Mouse (Mus musculus) midbrain, embryonic 11.5 days (tissue): ENCODE measurements around the gene Gm48552. TPM values are rescaled to one million over a fixed set of nuclear protein-coding genes. Genes with fewer than 3 reads are reported as not detected.

Source experiments
- ATAC-seq: fragments of 200-750 bp; cut with Nextera tagmentation; 2 replicates; pipeline ENCODE4 v1.8.0; 2017; ENCODE audit warnings: moderate TSS enrichment, moderate library complexity; ENCODE audit not compliant: low FRiP score
- DNase-seq: peaks from one replicate; pipeline ENCODE4 v3.0.0; 2015; ENCODE audit warnings: low spot score; ENCODE audit errors: missing footprints
- H3K27ac ChIP-seq: fragments of 300-500 bp; sonication (generic); 2 replicates; pipeline ENCODE4 v1.5.1; 2014; ENCODE audit warnings: low read depth, low read length
- H3K27me3 ChIP-seq: fragments of 300-500 bp; sonication (generic); 2 replicates; pipeline ENCODE4 v1.6.1; 2014; ENCODE audit warnings: mild to moderate bottlenecking, low read length, moderate library complexity, mixed read lengths; ENCODE audit not compliant: control insufficient read depth, insufficient read depth
- H3K36me3 ChIP-seq: fragments of 300-500 bp; sonication (generic); 2 replicates; pipeline ENCODE4 v1.6.1; 2014; ENCODE audit warnings: mild to moderate bottlenecking, low read length, moderate library complexity, mixed read lengths; ENCODE audit not compliant: control insufficient read depth, insufficient read depth
- H3K4me1 ChIP-seq: fragments of 300-500 bp; sonication (generic); 2 replicates; pipeline ENCODE4 v1.6.1; 2014; ENCODE audit warnings: low read length; ENCODE audit not compliant: control insufficient read depth, insufficient read depth
- H3K4me2 ChIP-seq: fragments of 300-500 bp; sonication (generic); 2 replicates; pipeline ENCODE4 v1.6.1; 2014; ENCODE audit warnings: mild to moderate bottlenecking, moderate library complexity
- H3K4me3 ChIP-seq: fragments of 300-500 bp; sonication (generic); 2 replicates; pipeline ENCODE4 v1.5.1; 2014; ENCODE audit warnings: low read depth, low read length
- H3K9ac ChIP-seq: fragments of 300-500 bp; sonication (generic); 2 replicates; pipeline ENCODE4 v1.6.1; 2014; ENCODE audit warnings: low read length
- H3K9me3 ChIP-seq: fragments of 300-500 bp; sonication (generic); 2 replicates; pipeline ENCODE4 v1.6.1; 2016; ENCODE audit warnings: low read length; ENCODE audit not compliant: control insufficient read depth
- WGBS: fragments of 180-500 bp; shearing (Covaris S2); extraction: QIAGEN DNeasy Blood & Tissue Kit; methylation state at CpG from one replicate; pipeline ENCODE4 v1.1.7; 2014; 5-methylcytosine and 5-hydroxymethylcytosine counted together
- polyA plus RNA-seq: library from polyadenylated mRNA; unstranded; fragments of >200 nt; fragmentation: Nextera tagmentation; extraction: Ambion mirVana; gene quantifications from 2 replicates; pipeline ENCODE4 v1.2.1, GENCODE M21; 2014

Gm48552 gene
- polyA plus RNA-seq, 1 experiment from 2014 or later: 0.20 TPM

DNA sequence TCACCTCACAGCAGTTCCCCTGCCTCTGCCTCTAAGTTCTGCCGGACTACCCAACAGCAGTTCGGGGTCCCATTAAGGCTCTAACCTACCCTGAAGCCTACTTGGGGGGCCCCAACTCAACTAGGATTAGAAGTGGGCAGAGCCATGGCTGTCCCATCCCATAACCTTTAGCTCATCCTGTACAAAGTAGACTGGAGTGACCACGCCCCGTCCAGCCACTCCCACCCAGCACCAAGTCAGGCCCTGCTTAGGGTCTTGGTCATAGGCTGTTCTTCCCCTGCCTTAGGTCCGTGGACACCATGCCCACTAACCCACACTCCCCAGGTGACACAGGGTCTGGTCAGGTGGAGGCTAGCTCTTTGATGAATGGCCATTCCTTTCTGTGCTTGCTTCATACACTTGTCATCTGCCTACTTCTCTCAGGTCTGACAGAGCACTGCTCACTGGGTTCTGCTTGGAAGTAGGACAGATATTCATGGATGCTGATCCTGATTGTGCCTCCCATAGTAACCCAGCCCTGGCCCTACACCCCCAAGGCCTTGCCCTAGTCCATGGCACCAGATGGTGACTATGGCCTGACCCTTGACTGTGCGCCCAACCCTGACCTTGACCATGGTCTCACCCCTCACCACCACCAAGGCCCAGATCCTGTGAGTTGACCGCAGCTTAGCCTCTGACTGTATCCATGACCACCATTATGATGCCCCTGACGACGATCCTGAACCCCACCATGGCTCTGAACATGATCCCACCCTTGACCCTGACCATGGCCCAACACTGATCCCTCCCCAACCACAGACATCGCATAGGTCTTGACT is 30.5 kb downstream of the Gm48552 start:
- no peaks in the 10 kb centered on the region for H3K36me3 ChIP-seq
- H3K4me1 ChIP-seq: peaks cover 19% of the 10 kb centered on the region
- WGBS: 92% methylated on average over 10 of the region's 10 CpGs
- DNase-seq (peak; percentile 81), ATAC-seq (no peak)
- H3K27me3 ChIP-seq: peaks cover 4% of the 10 kb centered on the region
- H3K9ac ChIP-seq: no peak overlapping the region
- no peak overlapping the region for H3K27ac ChIP-seq
- no peaks in the 10 kb centered on the region for H3K9me3 ChIP-seq
- H3K4me2 ChIP-seq: no peak overlapping the region
- H3K4me3 ChIP-seq: no peak overlapping the region

DNA sequence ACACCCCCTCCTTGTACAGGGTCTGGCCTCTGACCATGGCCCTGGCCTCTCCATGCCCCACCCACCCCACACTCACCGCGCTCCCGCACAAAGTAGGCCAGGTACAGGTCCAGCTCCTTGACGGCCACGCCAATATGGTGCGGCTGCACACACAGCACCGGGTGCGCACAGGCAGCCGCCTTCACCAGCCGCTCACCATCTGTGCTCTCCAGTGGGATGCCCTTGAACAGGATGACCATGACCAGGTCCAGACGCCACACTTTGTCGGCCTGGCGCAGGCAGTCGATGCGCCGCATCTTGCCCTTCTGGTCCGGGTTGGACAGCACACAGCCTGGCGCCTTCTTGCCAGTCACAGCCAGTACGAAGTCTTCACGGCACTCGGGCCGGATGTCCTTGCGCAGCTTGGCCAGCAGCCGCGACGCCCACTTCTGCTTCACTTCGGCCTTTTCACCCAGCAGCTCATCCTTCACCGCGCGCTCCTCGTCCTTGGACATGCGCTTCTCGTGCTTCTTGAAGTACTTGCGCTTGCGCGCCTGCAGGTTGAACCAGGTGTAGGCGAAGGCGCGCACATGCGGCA is 31.5 kb downstream of the Gm48552 start:
- Histone ChIP-seq H3K27ac (no peak overlapping the region), H3K36me3 (no peaks in the 10 kb centered on the region), H3K27me3 (peaks cover 13% of the 10 kb centered on the region), H3K4me3 (no peak overlapping the region), H3K4me1 (peaks cover 17% of the 10 kb centered on the region), H3K9me3 (no peaks in the 10 kb centered on the region), H3K4me2 (no peak overlapping the region), H3K9ac (no peak overlapping the region)
- ATAC-seq (no peak), DNase-seq (peak; percentile 35)
- WGBS: 85% methylated on average over 40 of the region's 40 CpGs

DNA sequence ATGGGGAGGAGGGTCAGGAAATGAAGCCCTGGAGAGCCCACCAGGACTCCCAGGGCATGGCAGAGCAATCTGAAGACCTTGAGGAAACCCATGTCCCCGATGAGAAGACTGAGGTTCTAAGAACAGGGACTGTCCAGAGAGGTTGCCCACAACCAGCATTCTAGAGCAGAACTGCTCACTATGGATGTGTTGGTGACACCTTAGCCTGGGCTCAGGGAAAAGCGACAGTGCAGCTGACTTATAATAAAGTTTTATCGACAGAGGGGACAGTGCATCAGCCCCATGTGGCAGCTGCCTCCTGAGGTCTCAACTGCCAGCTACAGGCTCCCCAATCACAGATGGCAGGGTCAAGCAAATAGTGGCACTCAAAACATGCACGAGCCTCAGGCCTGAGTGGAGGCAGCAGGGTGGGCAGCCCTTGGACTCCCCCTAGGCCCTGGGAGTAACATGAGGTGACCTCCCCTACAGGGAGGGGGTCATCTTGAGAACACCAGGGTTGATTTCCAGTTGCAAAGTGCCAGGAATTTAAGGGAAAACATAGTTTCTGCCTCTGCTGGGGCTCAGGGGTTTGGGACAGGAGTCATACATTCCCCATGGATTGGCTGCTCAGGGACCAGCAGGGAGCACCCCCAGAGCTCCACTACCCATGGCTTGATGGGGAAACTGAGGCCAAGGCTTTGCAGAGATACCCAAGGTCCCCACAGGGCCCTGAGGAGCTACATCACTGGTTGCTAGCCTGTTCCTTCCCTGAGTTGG is 32.4 kb downstream of the Gm48552 start:
- ATAC-seq (no peak), DNase-seq (peak; percentile 69)
- peaks cover 22% of the 10 kb centered on the region for H3K27me3 ChIP-seq
- no peak overlapping the region for H3K27ac ChIP-seq
- H3K9ac ChIP-seq: no peak overlapping the region
- no peak overlapping the region for H3K4me3 ChIP-seq
- H3K4me1 ChIP-seq: peaks cover 17% of the 10 kb centered on the region
- H3K4me2 ChIP-seq: no peak overlapping the region
- WGBS: 74% methylated on average over 4 of the region's 4 CpGs
- no peaks in the 10 kb centered on the region for H3K9me3 ChIP-seq
- H3K36me3 ChIP-seq: no peaks in the 10 kb centered on the region

DNA sequence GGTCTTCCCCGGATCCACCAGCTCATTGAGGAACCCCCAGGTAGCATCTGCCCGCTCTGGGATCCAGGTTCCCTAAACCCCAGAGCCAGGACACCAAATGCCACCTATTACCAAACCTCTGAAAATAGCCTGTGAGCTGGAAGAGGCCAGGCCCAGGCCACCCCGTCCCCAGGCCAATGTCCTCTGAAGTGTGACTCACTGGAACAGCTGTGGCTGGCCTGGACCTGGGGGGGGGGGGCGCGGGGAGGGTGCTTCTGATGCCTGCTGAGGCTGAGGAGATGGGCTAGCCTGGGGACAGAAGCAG is 32.9 kb downstream of the Gm48552 start:
- no peak overlapping the region for H3K9ac ChIP-seq
- ATAC-seq (no peak), DNase-seq (peak; percentile 71)
- H3K4me3 ChIP-seq: no peak overlapping the region
- peaks cover 27% of the 10 kb centered on the region for H3K27me3 ChIP-seq
- H3K4me1 ChIP-seq: peaks cover 16% of the 10 kb centered on the region
- 71% methylated on average over 5 of the region's 5 CpGs for WGBS
- no peak overlapping the region for H3K4me2 ChIP-seq
- no peaks in the 10 kb centered on the region for H3K9me3 ChIP-seq
- no peaks in the 10 kb centered on the region for H3K36me3 ChIP-seq
- H3K27ac ChIP-seq: no peak overlapping the region

DNA sequence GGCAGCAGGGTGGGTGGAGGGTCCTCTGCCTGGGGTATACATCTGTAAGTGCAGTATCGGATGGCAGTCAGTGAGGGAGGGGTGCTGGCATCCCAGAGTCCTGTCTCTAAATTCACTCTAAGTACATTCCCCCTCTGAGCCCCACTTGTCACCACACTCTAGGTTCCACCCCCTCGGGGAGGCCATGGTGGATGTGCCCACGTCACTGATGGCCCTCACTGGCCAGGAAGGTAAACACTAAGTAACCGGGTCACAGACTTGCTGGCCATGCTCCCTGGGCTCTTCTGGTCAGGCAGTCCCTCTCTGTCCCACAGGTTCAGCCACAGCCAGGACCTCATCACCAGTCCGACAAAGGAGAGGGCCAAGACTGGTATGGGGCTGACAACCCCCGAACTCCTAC is 33.4 kb downstream of the Gm48552 start:
- Histone ChIP-seq H3K36me3 (no peaks in the 10 kb centered on the region), H3K27me3 (peaks cover 32% of the 10 kb centered on the region)

DNA sequence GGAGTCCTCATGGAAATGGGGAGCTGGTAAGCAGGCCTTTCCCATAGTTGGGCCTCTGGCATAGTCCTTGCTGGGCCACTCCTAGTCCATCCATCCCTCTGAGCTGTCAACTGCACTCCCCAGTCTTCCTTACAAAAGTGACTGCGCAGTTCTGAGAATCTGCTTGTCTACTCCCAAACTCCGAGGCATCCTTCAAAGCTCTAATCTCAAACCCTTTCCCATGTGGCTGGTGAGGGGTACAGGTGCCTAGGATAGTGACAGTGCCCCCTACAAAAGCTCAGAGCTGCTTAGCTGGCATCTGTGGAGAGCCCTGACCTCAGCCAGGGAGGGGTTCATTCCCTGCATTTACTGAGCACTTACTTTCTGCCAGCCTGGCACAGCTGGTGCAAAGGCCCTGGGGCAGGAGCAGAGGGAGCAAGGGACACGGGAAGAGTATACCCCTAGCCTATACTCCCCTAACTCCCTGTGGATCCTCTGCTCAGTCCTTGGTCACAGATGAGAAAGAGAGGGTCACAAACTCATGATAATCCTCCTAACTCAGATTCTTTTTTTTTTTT is 33.9 kb downstream of the Gm48552 start:
- no peaks in the 10 kb centered on the region for H3K9me3 ChIP-seq
- H3K36me3 ChIP-seq: no peaks in the 10 kb centered on the region
- WGBS: 91% methylated on average over 3 of the region's 3 CpGs
- no peak overlapping the region for H3K9ac ChIP-seq
- DNase-seq: peak; percentile 31
- no peak overlapping the region for H3K4me3 ChIP-seq
- peaks cover 10% of the 10 kb centered on the region for H3K4me1 ChIP-seq
- ATAC-seq: no peak
- no peak overlapping the region for H3K4me2 ChIP-seq
- peaks cover 37% of the 10 kb centered on the region for H3K27me3 ChIP-seq
- H3K27ac ChIP-seq: no peak overlapping the region

More for the DNA sequence above, 33.4 kb downstream of the Gm48552 start:
- Histone ChIP-seq H3K4me3 (no peak overlapping the region), H3K4me1 (peaks cover 12% of the 10 kb centered on the region), H3K4me2 (no peak overlapping the region), H3K27ac (no peak overlapping the region), H3K9me3 (no peaks in the 10 kb centered on the region), H3K9ac (no peak overlapping the region)
- WGBS: 74% methylated on average over 6 of the region's 6 CpGs
- DNase-seq (peak; percentile 68), ATAC-seq (no peak)

DNA sequence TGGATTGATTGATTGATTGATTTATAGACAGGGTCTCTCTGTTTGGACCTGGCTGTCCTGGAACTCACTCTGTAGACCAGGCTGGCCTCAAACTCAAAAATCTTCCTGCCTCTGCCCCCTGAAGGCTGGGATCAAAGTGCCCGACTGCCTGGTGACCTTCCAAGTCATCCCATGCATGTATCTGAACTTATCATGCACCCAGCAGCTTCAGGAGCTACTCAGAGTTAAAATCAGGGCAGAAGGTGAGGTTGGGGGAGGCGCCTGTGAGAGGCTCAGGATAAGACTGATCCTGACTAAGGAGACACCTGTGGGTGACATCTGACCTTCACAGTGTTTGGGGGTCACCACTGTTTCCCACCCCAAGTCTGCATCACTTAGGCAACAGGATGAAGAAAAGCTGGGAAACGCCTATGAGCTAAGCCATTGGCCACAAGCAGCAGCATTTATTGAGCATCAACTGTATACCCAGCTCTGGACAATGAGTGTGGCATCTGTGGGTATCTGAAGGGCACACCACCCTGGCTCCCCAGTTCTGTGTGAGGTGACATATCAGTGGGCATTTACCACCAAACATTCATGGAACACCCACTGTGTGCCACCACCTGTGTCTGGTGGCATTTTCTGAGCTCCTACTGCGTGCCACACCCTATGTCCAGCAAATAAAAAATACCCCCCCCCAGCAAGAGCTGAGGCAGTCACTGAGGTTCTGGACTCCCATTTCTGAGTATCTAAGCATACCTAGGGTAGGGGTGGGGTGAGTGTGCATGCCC is 34.9 kb downstream of the Gm48552 start:
- Histone ChIP-seq H3K4me1 (peaks cover 5% of the 10 kb centered on the region), H3K9ac (no peak overlapping the region), H3K4me3 (no peak overlapping the region), H3K9me3 (no peaks in the 10 kb centered on the region), H3K4me2 (no peak overlapping the region), H3K36me3 (no peaks in the 10 kb centered on the region), H3K27ac (no peak overlapping the region), H3K27me3 (peaks cover 46% of the 10 kb centered on the region)
- no peak for ATAC-seq
- WGBS: 65% methylated on average over 4 of the region's 4 CpGs
- peak; percentile 44 for DNase-seq

DNA sequence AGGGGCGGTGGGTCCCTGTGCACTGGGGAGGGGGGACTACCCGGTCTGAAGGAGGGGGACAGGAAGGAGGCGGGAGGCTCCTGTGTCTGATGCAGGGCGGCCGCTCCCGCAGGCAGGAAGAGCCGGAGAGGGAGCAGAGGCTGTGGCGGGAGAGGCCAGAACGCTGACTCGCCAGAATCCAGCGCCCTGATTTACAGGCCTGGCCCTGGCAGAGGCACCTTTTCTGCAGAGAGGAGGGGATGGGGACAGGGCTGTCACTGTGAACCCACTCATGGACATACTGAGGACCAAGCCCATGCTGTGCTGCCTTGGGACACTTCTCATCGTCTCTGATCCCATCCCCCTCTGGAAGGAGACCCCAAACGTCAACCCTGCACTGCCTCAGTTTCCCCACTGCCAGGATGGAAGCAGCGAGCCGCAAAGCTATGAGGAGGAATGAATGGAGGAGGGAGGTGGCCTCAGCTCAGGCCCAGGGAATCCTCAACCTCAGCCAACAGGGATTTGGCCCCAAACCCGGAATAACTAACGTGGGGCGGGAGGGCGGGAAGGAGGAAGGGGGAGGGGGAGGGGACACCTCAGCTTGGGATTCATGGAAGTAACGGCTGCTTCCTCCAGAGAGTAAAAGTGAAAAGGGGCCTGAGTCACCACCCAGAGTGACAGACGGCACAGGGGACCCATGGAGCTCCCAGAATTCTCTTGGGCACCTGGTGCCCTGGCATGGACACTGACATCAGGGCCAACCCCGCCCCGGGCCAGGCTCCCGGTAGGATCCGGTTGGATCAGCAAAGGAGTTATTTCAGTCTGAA is 35.6 kb downstream of the Gm48552 start:
- Histone ChIP-seq H3K9me3 (no peaks in the 10 kb centered on the region), H3K27ac (no peak overlapping the region), H3K4me1 (peaks cover 6% of the 10 kb centered on the region), H3K36me3 (no peaks in the 10 kb centered on the region), H3K9ac (no peak overlapping the region), H3K27me3 (peaks cover 49% of the 10 kb centered on the region), H3K4me2 (no peak overlapping the region), H3K4me3 (no peak overlapping the region)
- DNase-seq: peak; percentile 85
- 9% methylated on average over 23 of the region's 25 CpGs for WGBS
- no peak for ATAC-seq
